Mouse (Mus musculus) right cerebral cortex, adult 2 months (tissue): Measurements from ENCODE around the gene Ostm1.

Experiments
- DNase-seq, 2 experiments: peaks; one replicate each; pipeline ENCODE4 v3.0.0; 2021 to 2022; ENCODE audit warnings: low spot score in 2 of 2

Gene Ostm1

DNA sequence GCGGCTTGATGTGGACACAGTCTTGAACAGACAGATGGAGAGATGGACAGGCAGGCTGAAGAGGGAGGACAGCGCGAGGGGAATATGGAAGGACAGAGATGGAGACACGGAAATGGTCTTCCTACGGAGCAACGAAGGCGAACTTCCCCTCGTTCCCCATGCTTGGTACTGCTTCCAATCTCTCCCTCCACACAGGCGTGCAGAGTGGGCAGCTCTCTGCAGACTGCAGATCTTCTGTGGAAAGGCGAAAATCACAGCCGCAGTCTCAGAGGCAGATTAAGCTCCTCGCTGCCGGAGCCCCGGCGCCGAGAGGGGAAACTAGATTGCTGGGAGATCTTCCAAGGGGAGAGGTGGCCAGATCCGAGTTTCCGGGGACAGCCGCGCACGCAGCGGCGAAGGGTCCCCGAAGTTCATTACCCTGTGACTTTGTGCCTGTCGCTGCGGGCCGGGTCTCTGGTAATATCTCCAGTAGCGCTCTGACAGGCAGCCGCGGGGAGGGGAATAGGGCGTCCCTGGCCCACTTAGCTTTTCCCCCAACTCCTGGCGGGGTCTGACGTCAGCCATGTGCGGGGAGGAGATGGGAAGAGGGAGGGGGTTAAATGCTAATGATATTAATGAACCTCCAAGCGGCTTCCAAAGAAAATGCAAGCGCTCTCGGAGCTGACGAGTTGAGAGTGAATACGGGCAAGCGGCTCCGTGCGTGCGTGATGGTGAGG is at the start of gene Ostm1, which contains the start of gene Nr2e1:
Gene Ostm1 (plus strand): TSS at position 666 of the 716 bp plus-strand sequence.
Gene Nr2e1 (minus strand): TSS at position 476 of the 716 bp plus-strand sequence.
- DNase-seq: peak; percentile 49 to 68

DNA sequence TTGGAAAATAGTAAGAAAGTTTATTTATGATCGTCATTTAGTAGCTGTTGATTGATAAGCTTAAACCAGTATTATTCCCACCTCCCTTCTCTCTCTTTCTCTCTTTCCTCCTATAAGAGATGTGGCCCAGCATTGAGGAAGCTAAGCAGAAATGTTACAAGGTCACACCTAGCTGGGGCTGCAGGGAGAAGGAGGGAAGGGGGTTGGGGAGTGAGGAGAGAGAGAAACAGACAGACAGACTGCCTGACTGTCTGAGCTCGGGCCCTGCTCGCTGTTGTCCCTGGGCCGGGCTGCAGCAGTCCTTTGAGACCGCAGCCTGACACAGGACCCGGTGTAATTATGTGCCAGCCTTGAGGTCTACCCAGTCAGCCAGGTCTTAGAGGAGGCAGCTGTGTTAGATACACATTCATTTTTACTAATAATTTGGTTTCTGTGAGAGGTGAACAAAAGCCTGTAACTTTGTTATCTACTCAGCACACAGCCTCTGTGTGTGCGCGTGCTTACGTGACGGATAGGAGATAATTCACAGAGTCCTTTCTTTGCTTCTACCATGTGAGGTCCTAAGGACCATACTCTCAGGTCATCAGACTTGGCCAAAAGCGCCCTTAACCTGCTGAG is 49.7 kb upstream of the Ostm1 start:
- no peak for DNase-seq

DNA sequence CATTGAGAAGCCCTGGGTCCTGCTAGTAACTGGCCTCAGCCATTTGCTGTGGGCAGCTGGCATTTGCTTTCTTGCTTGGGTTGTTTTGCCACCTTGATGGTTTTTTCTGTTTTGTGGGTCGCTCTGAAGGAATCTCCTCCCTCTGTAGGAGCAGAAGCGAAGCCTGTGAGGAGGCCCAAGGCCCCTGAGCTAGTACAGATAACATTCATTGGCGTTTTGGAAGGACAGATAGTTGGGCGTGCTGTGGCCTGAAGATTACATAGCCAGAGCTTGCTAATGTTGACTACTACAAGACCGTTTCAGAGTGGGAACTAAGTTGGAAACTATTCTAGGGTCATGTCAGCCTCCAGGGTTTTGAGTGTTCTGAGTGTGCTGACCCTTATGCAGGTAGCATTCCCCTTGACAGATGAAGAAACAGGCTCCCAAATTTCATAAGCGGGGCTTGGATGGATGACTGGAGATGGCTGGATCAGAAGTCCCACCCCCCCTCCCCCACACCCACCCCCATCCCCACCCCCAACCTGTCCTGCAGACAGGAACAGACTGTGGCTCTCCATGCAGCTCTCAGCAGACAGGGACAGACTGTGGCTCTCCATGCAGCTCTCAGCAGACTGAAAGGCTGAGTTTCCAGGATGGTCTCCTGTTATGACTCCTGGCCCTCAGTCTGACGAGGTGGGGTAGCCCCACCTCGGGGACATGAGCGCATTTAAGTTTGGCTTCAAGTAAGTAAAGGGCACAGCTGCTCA is 45.9 kb upstream of the Ostm1 start:
- no peak for DNase-seq

DNA sequence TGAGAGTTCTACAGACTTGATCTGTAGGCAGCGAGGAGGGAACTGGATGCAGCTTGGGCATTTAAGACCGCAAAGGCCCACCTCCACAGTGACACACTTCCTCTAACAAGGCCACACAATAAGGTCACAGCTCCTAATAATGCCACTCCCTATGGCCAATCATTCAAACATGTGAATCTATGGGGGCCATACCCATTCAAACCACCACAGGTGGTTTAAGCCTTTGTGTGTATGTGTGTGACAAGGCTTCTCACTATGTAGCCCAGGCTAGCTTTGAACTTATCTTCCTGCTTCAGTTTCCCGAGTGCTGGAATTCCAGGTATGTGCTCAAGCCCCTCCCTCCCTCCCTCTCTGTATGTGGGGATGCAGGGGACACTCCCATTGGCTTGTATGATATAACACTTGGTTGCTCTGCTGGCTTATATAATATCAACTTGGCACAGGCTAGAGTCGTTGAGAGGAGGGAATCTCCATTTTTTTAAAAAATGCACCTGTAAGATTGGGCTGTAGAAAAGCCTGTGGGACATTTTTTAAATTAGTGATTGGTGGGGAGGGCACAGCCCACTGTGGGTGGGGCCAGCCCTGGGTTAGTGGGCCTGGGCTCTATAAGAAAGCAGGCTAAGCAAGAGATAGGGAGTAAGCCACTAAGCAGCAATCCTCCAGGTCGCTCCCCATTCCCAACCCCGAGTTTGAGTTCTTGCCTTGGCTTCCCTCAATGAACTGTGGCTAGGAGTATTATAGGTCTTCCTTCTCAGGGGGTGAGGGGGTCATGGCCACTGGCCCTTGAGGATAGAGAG is 37.7 kb upstream of the Ostm1 start:
- DNase-seq: no peak

DNA sequence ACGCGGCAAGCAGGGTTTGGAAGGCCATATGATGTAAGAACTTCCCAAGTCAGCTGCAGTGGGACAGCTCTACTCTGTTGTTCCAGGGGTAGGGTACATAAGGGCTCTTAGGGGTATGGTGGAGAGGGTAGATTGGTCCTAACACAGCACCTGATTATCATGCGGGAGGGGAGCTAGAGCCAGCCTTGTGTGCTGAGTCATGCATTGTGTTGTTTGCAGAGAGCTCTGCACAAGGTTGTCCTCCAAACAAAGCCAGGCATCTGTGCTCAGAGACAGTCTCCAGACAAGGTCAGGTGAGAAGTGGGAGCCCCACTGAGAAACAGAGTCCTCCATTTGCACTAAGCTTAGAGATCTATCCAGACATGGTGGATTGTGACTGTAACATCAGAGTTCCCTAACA is 37.1 kb upstream of the Ostm1 start:
- no peak for DNase-seq

DNA sequence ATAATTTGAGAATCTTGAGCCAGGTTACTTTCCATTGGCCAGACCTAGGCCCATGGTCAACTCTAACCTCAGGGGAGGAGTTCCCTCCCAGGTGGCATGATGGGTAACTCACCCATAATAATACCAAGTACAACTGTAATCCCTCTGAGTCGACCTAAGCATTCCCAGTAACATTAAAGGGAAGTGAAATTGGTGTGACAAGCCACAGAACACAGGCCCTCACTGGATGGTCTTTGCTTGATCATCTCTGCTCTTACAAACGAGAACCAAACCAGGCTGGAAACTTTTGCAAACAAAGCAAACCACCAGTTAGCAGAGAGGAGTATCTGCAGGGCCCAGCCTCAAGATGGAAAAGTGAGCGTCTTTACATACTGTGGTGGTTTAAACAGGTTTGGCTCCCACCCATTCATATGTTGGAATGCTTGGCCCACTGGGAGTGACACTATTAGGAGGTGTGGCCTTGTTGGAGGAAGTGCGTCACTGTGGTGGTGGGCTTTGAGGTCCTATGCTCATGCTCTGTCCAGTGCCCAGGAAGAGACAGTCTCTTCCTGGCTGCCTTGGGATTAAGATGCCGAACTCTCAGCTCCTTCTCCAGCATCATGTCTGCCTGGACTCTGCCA is 23.9 kb upstream of the Ostm1 start:
- DNase-seq: no peak

DNA sequence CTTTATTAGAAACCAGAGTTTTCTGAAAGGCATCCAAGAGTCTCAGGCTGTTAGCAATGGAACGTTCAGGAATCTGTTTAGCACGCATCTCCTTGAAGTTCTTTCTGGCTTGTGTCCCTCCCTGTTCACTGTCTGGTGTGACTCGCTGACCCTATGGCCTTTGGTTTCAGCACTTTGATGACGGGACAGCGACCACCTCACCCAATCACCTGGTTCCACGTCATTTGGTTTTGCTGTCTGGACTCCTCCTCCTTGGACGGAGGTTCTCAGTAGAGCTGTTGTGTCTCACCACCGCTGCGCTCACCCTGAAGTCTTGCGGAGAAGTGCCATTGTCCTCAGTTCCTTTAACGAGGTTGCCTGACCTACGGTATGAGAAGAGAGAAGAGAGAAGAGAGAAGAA is 21.4 kb upstream of the Ostm1 start:
- no peak for DNase-seq

DNA sequence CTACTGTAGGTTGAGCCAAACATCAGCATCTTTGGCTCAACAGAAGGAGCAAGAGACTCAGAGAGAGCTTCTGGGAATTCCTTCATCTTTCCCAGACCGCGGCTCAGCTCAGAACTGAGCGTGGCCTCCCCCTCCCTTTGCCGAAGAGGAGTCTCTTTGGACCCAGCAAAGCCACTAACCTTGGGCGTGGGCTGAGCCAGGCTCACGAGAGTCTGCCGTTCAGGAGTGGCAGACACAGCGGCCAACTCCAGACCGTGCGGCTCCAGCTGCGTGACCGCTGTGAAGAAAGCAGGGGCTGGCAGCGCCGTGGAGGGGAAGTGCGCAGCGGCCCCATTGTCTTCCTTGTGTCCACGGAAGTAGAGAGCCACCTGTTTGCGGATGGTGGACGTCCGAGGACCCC is 11.1 kb upstream of the Ostm1 start:
- DNase-seq: no peak

DNA sequence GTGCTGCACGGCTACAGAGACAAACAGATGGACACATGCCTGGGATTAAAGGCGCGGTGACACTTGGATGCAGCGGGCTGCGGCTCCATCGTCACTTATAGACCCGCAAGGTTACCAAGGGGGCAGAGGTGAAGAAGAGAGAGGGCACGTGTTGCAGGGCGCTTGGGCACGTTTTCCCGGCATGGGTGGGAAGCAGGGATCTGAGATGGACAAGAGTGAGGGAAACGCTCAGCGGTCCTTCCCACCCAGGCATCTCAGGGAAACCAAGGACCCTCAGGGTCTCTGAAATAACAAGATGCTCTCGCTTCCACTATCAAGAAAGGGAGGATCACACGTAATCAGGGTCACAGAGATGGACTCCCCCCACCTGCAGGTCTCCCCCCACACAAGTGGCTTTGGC is 10.7 kb upstream of the Ostm1 start:
- DNase-seq: no peak

DNA sequence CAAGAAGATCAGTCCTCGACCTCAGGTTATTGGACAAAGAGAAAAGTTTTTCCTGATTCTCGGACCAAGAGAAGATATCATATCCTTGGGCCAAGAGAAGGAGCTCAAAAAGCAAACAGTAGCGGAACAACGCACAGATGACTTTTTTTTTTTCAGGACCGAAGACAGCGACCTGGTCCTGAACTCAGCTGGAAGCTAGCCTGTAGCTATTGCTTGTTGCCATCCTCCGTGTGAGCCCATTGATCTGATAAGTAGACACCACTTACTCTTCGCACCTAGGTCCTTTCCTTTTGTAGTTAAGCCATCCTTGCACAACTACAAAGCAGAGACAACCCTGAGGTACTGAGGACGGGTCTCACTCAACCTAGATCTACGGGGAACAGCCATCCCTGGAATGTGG is 9.0 kb upstream of the Ostm1 start:
- no peak for DNase-seq

DNA sequence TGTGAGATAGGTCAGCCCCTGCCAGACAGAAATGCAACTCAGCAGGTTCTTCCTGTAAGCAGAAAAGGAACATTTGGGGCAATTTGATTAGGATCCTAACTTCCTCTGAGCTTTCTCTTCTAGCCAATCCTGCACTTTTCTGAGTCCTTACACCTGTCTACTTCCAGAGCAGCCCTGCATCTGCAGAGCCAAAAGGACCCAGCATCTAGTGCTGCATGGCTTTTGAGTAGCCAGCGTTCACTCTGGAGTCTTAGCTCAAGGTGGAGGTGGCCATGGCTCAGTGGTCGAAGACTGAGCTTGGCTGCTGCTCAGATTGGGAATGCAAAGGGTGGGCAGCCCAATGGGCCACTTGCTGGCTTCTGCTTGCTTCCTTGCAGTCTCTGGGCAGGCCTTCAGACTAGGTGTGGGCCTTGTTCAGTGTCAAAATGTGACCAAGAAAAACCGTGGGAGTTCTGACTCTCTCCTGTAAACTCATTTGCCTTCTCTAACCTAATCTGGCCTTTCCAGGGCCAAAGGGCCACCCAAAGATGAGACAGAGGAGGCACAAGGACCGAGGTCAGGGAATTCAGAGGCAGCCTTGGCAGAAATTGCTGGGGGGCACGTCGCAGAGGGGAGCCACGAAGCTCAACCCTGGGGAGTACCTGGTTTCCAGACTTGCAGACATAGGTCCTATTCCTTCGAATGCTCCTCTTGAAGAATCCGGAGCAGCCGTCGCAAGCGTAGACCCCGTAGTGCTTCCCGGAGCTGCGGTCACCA is 5.9 kb upstream of the Ostm1 start:
- no peak for DNase-seq

DNA sequence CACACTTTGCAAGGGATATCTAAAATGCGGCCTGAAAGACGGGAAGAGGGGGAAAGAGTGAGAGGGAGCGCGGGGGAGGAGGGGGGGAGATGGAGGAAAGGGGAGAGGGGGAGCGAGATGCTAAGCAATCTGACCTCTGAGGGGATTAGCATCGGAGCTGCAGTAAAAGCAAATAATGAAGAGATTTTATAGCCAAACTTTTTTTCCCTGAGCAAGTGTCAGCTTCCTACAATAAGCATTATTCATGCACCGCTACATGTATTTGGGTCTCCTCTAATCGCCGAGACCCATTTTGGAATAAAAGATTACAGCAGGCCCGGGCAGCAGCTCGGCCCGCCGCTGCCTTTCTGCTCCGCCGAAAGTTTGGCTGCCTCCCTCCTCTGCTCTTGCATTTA is 5.3 kb upstream of the Ostm1 start:
- no peak for DNase-seq

DNA sequence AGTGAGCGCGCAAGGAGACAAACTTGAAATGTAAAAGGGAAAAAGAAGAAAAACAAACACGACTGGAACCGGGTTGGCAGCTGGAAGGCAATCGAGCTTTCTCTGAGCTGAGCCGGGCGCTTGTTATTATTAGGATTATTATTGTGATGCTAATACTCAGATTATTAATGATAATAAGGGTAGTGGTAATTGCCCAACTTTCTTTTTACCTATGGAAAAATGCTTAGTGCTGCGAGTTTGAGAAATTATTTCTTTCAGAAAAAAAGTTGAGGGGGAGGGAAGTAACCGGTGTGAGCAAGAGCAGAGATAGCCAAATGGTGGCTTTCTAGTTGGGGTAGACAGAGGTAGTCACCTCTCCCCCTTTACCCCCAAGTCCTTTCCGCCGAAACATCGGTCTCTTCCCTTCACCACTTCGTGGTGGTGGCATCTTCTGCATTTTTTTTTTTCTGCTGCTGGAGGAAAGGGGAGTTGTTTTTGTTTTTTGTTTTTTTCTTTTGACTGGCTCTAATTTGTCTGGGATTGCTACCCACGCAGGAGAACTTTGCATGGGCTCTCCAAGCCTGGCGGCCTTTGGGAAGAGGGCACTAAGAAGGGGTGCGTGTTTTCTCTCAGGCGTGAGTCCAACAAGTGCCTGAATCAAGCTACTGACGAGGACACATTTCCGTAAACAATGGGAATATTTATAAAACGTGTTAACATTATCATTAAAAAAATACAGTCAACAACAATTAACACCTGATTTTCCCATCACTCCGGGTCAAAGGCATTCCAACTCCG is 4.7 kb upstream of the Ostm1 start:
- DNase-seq: no peak

DNA sequence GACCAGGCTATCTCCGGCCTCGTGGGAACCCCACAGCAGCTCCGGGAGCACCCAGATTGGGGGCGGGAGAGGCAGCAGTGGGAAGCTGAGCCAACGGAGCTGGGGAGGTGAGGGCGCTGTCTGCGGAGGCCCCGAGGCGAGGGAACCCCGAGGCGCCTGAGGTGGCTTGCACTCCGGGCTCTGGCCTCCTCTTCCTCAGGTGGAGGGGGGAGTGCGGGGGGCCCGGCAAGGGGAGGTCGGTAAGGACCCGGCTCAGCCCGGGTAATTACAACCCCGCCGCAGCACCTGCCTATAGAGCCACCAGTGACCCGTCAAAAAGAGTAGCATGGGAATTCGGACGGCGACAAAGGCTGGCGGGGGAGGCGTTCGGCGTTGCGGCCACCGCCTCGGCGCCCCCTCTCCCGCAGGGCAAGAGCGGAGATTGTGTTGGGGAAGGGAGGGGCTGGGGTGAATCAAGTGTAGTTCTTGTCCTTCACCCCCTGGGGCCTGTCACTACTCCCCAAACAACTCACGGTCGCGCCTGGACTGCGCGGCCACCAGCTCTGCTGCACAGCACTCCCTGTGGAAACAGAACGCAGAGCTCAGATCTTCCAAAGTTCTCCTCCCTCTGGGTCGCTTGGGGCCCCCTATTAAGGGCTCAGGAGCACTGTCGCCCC is 4.0 kb upstream of the Ostm1 start:
- DNase-seq: no peak

DNA sequence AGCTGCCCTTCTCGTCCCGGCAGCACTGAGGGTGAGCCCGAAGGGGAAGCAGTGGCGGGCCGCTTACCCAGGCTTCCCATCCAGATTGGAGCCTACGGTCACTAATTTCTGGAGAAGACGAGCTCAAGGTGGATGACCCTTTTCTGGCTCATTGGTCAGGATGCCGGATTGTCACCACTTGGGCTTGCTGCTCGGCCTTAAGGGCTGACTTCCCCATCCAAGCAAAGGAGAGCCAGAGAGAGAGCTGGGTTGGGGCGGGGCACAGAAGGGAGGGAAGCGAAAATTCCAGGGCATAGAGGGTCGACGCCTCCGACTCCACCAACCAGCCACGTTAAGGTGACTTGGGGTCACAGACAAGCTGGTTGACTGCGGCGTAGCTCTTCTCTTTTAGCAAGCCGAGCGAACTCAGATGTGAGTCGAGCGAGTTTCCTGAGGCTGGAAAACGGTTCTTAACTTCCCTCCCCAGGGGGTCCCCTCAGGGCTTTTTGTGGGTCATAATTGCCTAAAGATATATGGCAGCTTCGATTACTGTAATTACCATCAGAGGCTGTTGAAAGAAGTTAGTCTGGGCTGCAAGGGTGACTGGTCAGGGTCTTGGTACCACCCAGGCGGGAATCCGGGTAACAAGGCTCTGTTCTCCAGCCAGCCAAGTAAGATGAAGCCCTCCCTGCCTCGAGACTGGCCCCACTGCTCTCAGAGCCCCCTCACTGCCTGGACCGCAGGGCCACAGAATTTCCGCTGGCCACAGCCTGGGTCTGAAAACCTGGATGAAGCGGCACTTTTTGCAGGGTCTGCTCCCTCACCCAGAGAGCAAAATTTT is 3.3 kb upstream of the Ostm1 start:
- DNase-seq: no peak

DNA sequence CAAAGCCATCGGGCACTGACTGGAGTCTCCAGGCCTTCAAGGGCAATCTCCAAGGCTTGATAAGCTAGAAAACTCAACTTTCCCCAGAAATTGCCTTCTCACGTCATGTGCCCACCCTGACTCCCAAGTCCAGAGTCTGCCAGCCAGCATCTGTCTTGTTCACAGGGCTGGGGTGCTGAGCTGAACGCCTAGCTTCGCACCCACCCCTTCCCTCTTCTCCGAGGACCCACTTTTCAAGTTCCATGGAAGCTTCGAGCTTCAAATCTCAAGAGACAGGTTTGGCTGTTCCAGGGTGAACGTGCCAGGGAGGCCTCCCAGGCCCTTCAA is 2.7 kb upstream of the Ostm1 start:
- DNase-seq: no peak

DNA sequence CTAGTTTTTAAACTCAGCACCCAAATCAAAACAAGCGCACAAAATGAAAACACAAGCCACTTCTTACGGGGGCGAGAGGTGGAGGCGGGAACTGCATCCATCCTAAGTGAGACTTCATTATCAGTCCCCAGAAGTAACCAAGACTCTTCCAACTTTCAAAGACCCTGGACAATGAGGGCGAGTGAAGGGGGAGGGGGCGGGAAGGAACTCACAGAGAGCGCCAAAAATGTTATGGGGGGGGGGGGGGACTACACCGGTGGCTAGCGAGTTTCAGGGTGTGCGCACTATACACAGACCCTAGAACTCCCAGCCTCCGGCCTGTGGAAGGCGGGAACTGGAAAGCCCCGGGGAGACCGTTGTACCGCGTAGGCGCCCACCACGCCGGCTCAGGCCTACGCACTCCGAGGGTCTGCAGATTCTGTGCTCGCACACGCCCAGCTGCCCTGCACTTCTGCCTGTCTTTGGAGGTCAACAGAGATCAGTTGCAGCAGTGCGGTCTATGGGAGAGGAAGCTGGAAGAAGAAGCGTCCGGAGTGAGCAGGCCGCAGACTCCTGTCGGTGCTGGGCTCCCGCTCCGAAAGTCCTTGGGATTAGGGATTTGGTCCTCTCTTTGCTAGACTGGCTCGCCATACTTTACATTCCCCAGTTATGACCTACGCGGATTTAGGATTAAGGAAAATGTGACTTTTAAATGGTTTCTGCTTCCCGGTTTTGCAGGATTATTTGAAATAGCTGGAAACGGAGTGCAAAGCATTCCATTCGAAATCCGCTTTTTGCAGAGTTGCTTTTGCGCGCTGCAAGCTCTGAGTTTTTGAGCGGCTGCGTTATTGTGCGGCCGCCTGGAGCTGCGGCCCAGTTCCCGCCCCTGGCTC is 1.7 kb upstream of the Ostm1 start:
- no peak for DNase-seq

DNA sequence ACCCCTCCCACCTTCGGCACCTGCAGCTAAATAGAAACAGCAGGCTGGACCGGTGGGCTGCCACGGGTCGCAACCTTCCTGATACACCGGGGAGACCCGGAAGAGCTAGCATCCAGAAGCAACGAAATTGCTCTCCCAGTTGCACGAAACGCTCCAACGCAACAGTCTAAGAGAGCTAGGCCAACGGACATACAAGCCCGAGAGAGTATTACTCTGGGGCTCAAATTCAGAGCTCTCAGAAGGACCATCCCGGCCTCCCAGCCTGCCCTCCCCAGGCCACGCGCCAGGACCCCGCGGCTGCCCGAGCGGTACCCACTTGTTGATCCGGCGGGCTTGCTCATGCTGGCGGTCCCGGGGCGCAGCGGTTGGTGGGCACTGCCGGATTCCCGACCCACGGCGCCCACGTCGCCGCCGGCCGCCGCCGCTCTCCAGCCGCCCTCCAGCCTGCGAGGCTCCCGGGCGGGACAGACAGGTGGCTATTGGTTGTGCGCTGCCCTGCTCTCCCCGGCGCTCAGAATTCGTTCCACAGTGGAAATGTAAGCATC is 984 bp upstream of the Ostm1 start:
- DNase-seq: no peak
